Comparison of ENCODE assay signal across 14 mouse cellular contexts in the genomic region with DNA sequence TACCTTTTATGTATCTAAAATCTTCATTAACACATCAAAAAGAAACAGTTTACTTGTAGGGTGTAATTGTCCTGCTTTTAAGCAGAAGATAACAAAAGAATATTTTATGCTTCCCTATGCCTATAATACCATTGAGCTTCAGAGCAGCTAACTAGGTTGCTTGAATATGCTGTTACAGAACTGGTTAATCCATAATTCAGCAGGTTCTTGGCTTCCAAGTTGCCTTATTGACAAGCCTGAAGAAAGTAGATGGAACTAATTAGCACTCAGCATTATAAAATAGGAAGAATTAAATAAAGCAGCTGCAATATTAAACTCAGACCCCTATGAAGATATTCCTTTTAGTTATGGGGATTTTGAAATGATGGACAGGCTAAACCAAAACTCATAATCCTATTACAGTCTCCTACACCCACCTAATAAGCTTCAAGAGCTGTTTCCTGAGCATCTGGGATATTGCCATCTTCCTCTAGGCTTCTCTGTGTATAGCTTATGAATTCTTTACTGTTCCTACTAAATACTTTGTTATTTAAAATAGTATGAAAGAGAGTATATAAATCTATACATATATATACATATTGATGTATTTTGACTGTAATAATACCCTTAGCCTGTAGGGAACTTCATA.
"Had no signal": no experiment of that assay in that cellular context is flagged by ENCODE, and none has a peak within 500 bp of the region (broad histone marks: within the 10 kb centered on the region; RNA-seq: fewer than 3 reads in every experiment).

No protein-coding gene starts in this region.

- H3K4me1 ChIP-seq: limb, embryonic 15.5 days; liver, embryonic 12.5 days; neural tube, embryonic 15.5 days had no signal

- H3K9ac ChIP-seq: limb, embryonic 15.5 days; liver, embryonic 12.5 days; lung, embryonic 14.5 days; neural tube, embryonic 15.5 days had no signal

- H3K27me3 ChIP-seq: limb, embryonic 15.5 days; liver, embryonic 12.5 days; neural tube, embryonic 15.5 days had no signal

- ATAC-seq: intestine, postnatal 0 days; liver, embryonic 12.5 days had no signal

- DNase-seq: kidney, adult 8-10 months; kidney, postnatal 25 days; lung, embryonic 14.5 days; lung, postnatal 10 days; lung, postnatal 4 days; right cerebral cortex, postnatal 4 days; spleen, adult 18-20 months; thymus, adult 2 months; thymus, postnatal 25 days had no signal

- H3K4me2 ChIP-seq: limb, embryonic 15.5 days; liver, embryonic 12.5 days; lung, embryonic 14.5 days; neural tube, embryonic 15.5 days had no signal

- H3K36me3 ChIP-seq: limb, embryonic 15.5 days; liver, embryonic 12.5 days; neural tube, embryonic 15.5 days had no signal

- H3K9me3 ChIP-seq: limb, embryonic 15.5 days; liver, embryonic 12.5 days; neural tube, embryonic 15.5 days had no signal

- H3K4me3 ChIP-seq: limb, embryonic 15.5 days; liver, embryonic 12.5 days; myocyte; neural tube, embryonic 15.5 days had no signal

- H3K27ac ChIP-seq: limb, embryonic 15.5 days; liver, embryonic 12.5 days; neural tube, embryonic 15.5 days had no signal
